Mouse (Mus musculus): ENCODE data around the gene Atp2b2. TPM values are rescaled to one million over a fixed set of nuclear protein-coding genes. Genes with fewer than 3 reads are reported as not detected.

Atp2b2 gene
- polyA plus RNA-seq (2017; shearing (Covaris generic)): not detected

DNA sequence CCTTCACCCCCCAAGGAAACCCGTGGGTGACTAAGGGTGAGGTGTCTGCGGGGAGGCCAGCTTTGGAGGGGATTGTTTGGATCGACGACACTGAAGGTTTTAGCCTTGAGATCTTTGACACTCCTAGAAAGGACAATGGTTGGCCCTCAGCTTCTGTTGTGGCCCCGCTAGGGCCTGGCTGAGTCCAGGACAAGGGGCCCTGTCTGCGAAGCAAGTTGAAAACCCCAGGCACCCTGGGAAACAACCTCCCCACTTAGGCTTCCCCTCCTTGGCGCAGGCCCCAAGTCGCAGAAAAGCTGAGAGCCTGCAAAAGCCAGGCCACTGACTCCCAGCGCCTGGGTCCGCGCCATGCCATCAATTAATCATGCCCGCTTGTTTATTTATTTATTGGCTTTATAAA is at the start of gene Atp2b2:
TSS of gene Atp2b2 (minus strand) at position 282 of the 400 bp plus-strand sequence.

DNA sequence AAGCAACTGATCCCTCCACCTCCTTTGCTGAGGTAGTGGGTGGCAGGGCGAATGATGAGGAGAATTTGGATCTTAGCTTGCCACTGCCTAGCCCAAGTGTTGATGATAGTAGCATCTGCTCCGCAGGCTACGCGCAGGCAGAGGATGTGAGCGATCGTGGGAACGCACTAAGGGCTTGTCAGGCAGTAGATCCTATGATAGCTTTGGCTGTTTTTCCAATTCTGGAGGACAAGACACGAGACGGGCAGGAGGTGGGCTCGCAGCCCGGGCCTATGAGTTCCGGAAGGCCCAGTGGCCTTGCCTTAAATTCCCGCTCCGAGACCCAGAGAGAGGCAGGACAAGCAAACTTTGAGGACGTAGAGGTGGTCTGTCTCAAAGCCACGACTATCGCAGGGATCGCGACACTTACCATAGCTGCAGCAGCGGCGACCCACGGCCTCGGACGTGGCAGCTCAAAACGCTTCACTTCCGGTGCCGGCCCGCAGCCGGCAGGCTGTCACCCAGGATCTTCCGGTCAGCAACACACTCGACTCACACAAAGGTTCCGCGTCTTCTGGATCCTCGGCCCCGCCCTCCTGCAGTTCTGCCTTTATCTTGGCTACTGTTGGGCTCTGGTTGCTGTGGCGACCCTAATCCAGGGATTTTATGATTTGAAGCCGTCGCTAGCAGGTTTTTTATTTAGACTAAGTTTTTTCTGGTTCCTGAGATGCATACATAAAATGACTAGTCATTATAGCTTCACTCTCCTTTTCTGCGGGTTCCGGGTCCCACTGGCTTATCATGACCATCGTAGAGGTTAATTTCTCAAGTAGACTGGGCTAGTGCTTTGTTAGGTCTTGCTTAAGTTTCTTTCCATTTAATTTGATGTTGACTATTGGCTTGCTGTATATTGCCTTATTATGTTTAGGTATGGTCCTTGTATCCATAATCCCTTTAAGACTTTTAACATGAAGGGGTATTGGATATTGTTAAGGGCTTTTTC is 301.9 kb downstream of the Atp2b2 start, which contains the start of gene Sec13:
TSS of gene Sec13 (minus strand) at position 508 of the 982 bp plus-strand sequence.

DNA sequence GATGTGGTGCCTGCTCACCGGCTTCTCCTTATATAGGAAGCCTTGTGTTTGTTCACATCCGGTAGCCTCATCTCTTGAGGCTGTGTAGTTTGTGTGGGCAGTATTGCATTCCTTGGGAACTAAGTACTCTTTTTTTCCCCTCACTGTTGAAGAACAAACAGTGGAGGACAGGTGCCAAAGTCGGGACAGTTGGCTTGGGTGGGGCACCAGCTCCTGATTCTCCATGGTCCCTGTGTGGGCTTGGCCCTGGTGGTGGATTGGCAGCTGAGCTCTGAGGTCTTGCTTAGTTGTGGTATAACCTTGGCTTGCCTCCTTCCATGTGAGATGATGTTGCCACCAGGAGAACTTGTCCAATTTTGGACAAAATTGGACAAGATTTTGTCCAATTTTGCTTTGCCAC is 322.5 kb downstream of the Atp2b2 start, which contains the start of gene Ghrl:
TSS of gene Ghrl (minus strand) at position 3 of the 400 bp plus-strand sequence.

DNA sequence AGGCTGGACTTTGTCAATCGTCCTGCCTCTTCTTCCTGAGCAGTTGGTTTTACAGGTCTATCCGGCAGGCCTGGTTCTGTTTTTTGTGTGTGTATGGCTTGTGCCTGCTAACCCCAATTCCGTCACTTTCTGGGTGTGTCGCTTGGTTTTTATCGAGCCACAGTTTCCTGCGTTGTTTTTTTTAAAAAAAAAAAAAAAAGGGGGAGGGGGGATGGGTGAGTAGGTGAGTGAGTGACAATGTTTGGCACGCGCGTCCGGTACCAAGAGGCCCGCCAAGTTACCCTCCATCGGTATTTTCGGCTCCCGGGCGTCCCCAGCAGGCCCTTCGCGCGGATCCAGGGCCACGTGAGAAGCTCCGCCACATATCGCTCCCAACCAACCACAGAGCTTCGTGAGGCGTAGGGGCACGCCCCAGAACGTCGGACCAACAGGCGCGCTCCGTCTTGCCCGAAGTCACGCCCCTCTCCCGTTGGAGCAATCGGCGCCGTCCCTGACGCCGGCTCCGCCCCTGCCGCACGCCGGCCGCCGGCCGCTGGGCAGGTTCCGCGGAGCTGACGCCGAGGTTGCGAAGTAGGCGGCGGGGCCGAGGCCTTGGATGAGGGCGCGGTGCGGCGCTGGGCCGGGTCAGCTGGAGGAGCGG is 345.7 kb downstream of the Atp2b2 start, which contains the start of gene Tatdn2:
TSS of gene Tatdn2 (plus strand) at position 469 of the 640 bp plus-strand sequence.

Other genes with a start within 250 kb of the Atp2b2 start
- not detected for gene Slc6a11, start 88.6 kb upstream of the Atp2b2 start, polyA plus RNA-seq (2017; shearing (Covaris generic))
- gene Slc6a1, start 240.0 kb upstream of the Atp2b2 start, polyA plus RNA-seq (2017; shearing (Covaris generic)): not detected

Data from activated CD4-positive, CD25-positive, alpha-beta regulatory T cell, adult 9 weeks (primary cell).